Mouse (Mus musculus): ENCODE measurements around the gene Zbtb3.

- peak; percentile 45 for TF ChIP-seq CTCF (IDR thresholded peaks at IDR 0.05)
- no peak for TF ChIP-seq EP300 (IDR thresholded peaks at IDR 0.05)
Observed at GRCm38 (mm10) chr19:8774086-8774835, 28.1 kb upstream of the Zbtb3 start, which contains the start of gene Tmem179b.

All from lung, postnatal 0 days (tissue).